Mouse (Mus musculus) midbrain, postnatal 0 days (tissue): Measurements from ENCODE around the gene Fam131a. TPM values are rescaled to one million over a fixed set of nuclear protein-coding genes. Genes with fewer than 3 reads are reported as not detected.

Experiments
- ATAC-seq: fragments of 200-750 bp; cut with Nextera tagmentation; 2 replicates; pipeline ENCODE4 v1.8.0; 2017; ENCODE audit warnings: moderate number of reproducible peaks, mild to moderate bottlenecking, moderate TSS enrichment, moderate library complexity; ENCODE audit not compliant: low FRiP score
- DNase-seq: peaks from one replicate; pipeline ENCODE4 v3.0.0-alpha.2; 2015; ENCODE audit warnings: low spot score
- H3K27ac ChIP-seq: fragments of 300-500 bp; sonication (generic); 2 replicates; pipeline ENCODE4 v1.5.1; 2014; ENCODE audit warnings: low read depth, mild to moderate bottlenecking, low read length, mixed read lengths
- H3K27me3 ChIP-seq: fragments of 300-500 bp; sonication (generic); 2 replicates; pipeline ENCODE4 v1.6.1; 2014; ENCODE audit warnings: low read length, control low read depth, mixed read lengths; ENCODE audit not compliant: insufficient read depth
- H3K36me3 ChIP-seq: fragments of 300-500 bp; sonication (generic); 2 replicates; pipeline ENCODE4 v1.6.1; 2014; ENCODE audit warnings: low read length, control low read depth, mixed read lengths; ENCODE audit not compliant: insufficient read depth
- H3K4me1 ChIP-seq: fragments of 300-500 bp; sonication (generic); 2 replicates; pipeline ENCODE4 v1.6.1; 2014; ENCODE audit warnings: mild to moderate bottlenecking, control low read depth, antibody characterized with exemption, low read length, mixed read lengths; ENCODE audit not compliant: insufficient read depth
- H3K4me2 ChIP-seq: fragments of 300-500 bp; sonication (generic); 2 replicates; pipeline ENCODE4 v1.6.1; 2014; ENCODE audit warnings: low read depth, mild to moderate bottlenecking, low read length, mixed read lengths; ENCODE audit not compliant: poor library complexity, severe bottlenecking
- H3K4me3 ChIP-seq: fragments of 300-500 bp; sonication (generic); 2 replicates; pipeline ENCODE4 v1.5.1; 2014; ENCODE audit warnings: low read depth, mild to moderate bottlenecking, low read length, moderate library complexity
- H3K9ac ChIP-seq: fragments of 300-500 bp; sonication (generic); replicated peaks from 2 replicates; pipeline ENCODE4 v1.6.1; 2014; ENCODE audit warnings: mild to moderate bottlenecking, low read length, moderate library complexity, mixed read lengths; ENCODE audit not compliant: poor library complexity, severe bottlenecking
- H3K9me3 ChIP-seq: fragments of 300-500 bp; sonication (generic); 2 replicates; pipeline ENCODE4 v1.6.1; 2016; ENCODE audit warnings: low read length, control low read depth
- CTCF ChIP-seq: IDR thresholded peaks from 2 replicates; pipeline ENCODE4 v1.5.1; 2016; ENCODE audit warnings: antibody characterized with exemption, mild to moderate bottlenecking
- WGBS: fragments of 180-500 bp; shearing (Covaris S2); extraction: QIAGEN DNeasy Blood & Tissue Kit; methylation state at CpG from one replicate; pipeline ENCODE4 v1.1.7; 2014; 5-methylcytosine and 5-hydroxymethylcytosine counted together
- polyA plus RNA-seq: library from polyadenylated mRNA; unstranded; fragments of >200 nt; fragmentation: Nextera tagmentation; extraction: Ambion mirVana; gene quantifications from 2 replicates; pipeline ENCODE4 v1.2.1, GENCODE M21; 2015
- total RNA-seq: library from RNA; depleted of rRNA; stranded (reverse); fragments of >200 nt; gene quantifications from 2 replicates; pipeline ENCODE4 v1.2.3, GENCODE M21; 2014; rRNA removed

The Fam131a gene
- total and polyA plus RNA-seq, 2 experiments from 2014 or later = 70.9 to 173 TPM

- TF ChIP-seq CTCF = no peak
- no peak overlapping the region for H3K27ac ChIP-seq
- ATAC-seq (no peak), DNase-seq (no peak)
- 84% methylated on average over 5 of the region's 5 CpGs for WGBS
- no peaks in the 10 kb centered on the region for H3K9me3 ChIP-seq
- peaks cover 5% of the 10 kb centered on the region; the same call in 1 of the 2 replicates for H3K4me1 ChIP-seq
- H3K36me3 ChIP-seq = no peaks in the 10 kb centered on the region
- H3K4me2 ChIP-seq = no peak overlapping the region
- H3K27me3 ChIP-seq = peaks cover 13% of the 10 kb centered on the region; the same call in 1 of the 2 replicates
- H3K4me3 ChIP-seq = no peak overlapping the region
- H3K9ac ChIP-seq = no peak overlapping the region
Measured at GRCm38 (mm10) chr16:20735651-20736050, 42.6 kb downstream of the Fam131a start.

- Histone ChIP-seq H3K4me2 (no peak overlapping the region), H3K36me3 (no peaks in the 10 kb centered on the region), H3K27ac (no peak overlapping the region), H3K4me3 (no peak overlapping the region), H3K4me1 (peaks cover 5% of the 10 kb centered on the region; the same call in 1 of the 2 replicates), H3K27me3 (peaks cover 13% of the 10 kb centered on the region; the same call in 1 of the 2 replicates), H3K9me3 (no peaks in the 10 kb centered on the region), H3K9ac (no peak overlapping the region)
- DNase-seq (no peak), ATAC-seq (no peak)
- WGBS = 92% methylated on average over 7 of the region's 7 CpGs
- TF ChIP-seq CTCF = no peak
Measured at GRCm38 (mm10) chr16:20736168-20736567, 43.1 kb downstream of the Fam131a start.

- 92% methylated on average over 5 of the region's 5 CpGs for WGBS
- H3K36me3 ChIP-seq = peaks cover 3% of the 10 kb centered on the region; the same call in 1 of the 2 replicates
- no peak overlapping the region for H3K4me2 ChIP-seq
- no peak overlapping the region for H3K27ac ChIP-seq
- H3K9me3 ChIP-seq = no peaks in the 10 kb centered on the region
- H3K4me1 ChIP-seq = peaks cover 5% of the 10 kb centered on the region; the same call in 1 of the 2 replicates
- DNase-seq (no peak), ATAC-seq (no peak)
- H3K4me3 ChIP-seq = no peak overlapping the region
- peaks cover 13% of the 10 kb centered on the region; the same call in 1 of the 2 replicates for H3K27me3 ChIP-seq
- TF ChIP-seq CTCF = no peak
- no peak overlapping the region for H3K9ac ChIP-seq
Measured at GRCm38 (mm10) chr16:20736823-20737222, 43.8 kb downstream of the Fam131a start.

- H3K4me1 ChIP-seq = no peaks in the 10 kb centered on the region
- H3K36me3 ChIP-seq = peaks cover 7% of the 10 kb centered on the region; the same call in 1 of the 2 replicates
- no peak overlapping the region for H3K27ac ChIP-seq
- no peak overlapping the region for H3K4me2 ChIP-seq
- no peak for ATAC-seq
- H3K9ac ChIP-seq = no peak overlapping the region
- H3K27me3 ChIP-seq = peaks cover 11% of the 10 kb centered on the region; the same call in 1 of the 2 replicates
- H3K4me3 ChIP-seq = no peak overlapping the region
- H3K9me3 ChIP-seq = no peaks in the 10 kb centered on the region
- DNase-seq = no peak
- no peak for TF ChIP-seq CTCF
- WGBS = 93% methylated on average over 9 of the region's 9 CpGs
Measured at GRCm38 (mm10) chr16:20739845-20740244, 46.8 kb downstream of the Fam131a start.

- H3K4me3 ChIP-seq = no peak overlapping the region
- H3K9ac ChIP-seq = no peak overlapping the region
- no peak overlapping the region for H3K4me2 ChIP-seq
- peaks cover 7% of the 10 kb centered on the region; the same call in 1 of the 2 replicates for H3K36me3 ChIP-seq
- WGBS = 69% methylated on average over 6 of the region's 6 CpGs
- no peaks in the 10 kb centered on the region for H3K4me1 ChIP-seq
- H3K9me3 ChIP-seq = no peaks in the 10 kb centered on the region
- ATAC-seq (no peak), DNase-seq (peak; percentile 85)
- no peak overlapping the region for H3K27ac ChIP-seq
- no peaks in the 10 kb centered on the region for H3K27me3 ChIP-seq
- no peak for TF ChIP-seq CTCF
Measured at GRCm38 (mm10) chr16:20746641-20747040, 53.6 kb downstream of the Fam131a start.

GRCm38 (mm10) chr16:20750518-20750917 is 57.5 kb downstream of the Fam131a start:
- no peaks in the 10 kb centered on the region for H3K36me3 ChIP-seq
- WGBS = 71% methylated on average over 8 of the region's 8 CpGs
- TF ChIP-seq CTCF = no peak

More at GRCm38 (mm10) chr16:20750518-20750917, 57.5 kb downstream of the Fam131a start:
- Histone ChIP-seq H3K4me2 (no peak overlapping the region), H3K4me3 (no peak overlapping the region), H3K4me1 (no peaks in the 10 kb centered on the region), H3K9ac (no peak overlapping the region), H3K27ac (no peak overlapping the region), H3K9me3 (no peaks in the 10 kb centered on the region), H3K27me3 (no peaks in the 10 kb centered on the region)
- DNase-seq = no peak
- no peak for ATAC-seq

Other genes starting within 250 kb of the Fam131a start
- 87.2 and 96.4 TPM in 2 replicates for gene Eif2b5, start 194.4 kb upstream of the Fam131a start, total RNA-seq
- 70.0 and 74.6 TPM in 2 replicates for gene Eif2b5, start 194.4 kb upstream of the Fam131a start, polyA plus RNA-seq
- gene Dvl3, start 176.3 kb upstream of the Fam131a start, total RNA-seq = 44.9 and 46.3 TPM in 2 replicates
- 24.6 and 29.5 TPM in 2 replicates for gene Dvl3, start 176.3 kb upstream of the Fam131a start, polyA plus RNA-seq
- 975 and 994 TPM in 2 replicates for gene Ap2m1, start 157.8 kb upstream of the Fam131a start, total RNA-seq
- gene Ap2m1, start 157.8 kb upstream of the Fam131a start, polyA plus RNA-seq = 1,551 and 1,562 TPM in 2 replicates
- gene Abcf3, start 144.7 kb upstream of the Fam131a start, total RNA-seq = 65.3 and 76.0 TPM in 2 replicates
- 73.1 and 75.2 TPM in 2 replicates for gene Abcf3, start 144.7 kb upstream of the Fam131a start, polyA plus RNA-seq
- 65.7 and 66.6 TPM in 2 replicates for gene Vwa5b2, start 103.8 kb upstream of the Fam131a start, total RNA-seq
- gene Vwa5b2, start 103.8 kb upstream of the Fam131a start, polyA plus RNA-seq = 35.5 and 36.4 TPM in 2 replicates
- gene Eef1akmt4, start 81.6 kb upstream of the Fam131a start, total RNA-seq = 5.2 and 6.8 TPM in 2 replicates
- gene Eef1akmt4, start 81.6 kb upstream of the Fam131a start, polyA plus RNA-seq = 3.3 TPM in 2 replicates
- not detected in 2 replicates for gene Gm49333, start 81.6 kb upstream of the Fam131a start, total RNA-seq
- gene Gm49333, start 81.6 kb upstream of the Fam131a start, polyA plus RNA-seq = not detected in 2 replicates
- gene Alg3, start 81.5 kb upstream of the Fam131a start, total RNA-seq = 21.3 and 38.2 TPM in 2 replicates
- 32.7 and 36.4 TPM in 2 replicates for gene Alg3, start 81.5 kb upstream of the Fam131a start, polyA plus RNA-seq
- gene Camk2n2, start 72.0 kb upstream of the Fam131a start, total RNA-seq = 86.3 and 111 TPM in 2 replicates
- gene Camk2n2, start 72.0 kb upstream of the Fam131a start, polyA plus RNA-seq = 85.4 and 87.6 TPM in 2 replicates
- 24.4 and 26.9 TPM in 2 replicates for gene Ece2, start 63.4 kb upstream of the Fam131a start, total RNA-seq
- 16.7 and 16.9 TPM in 2 replicates for gene Ece2, start 63.4 kb upstream of the Fam131a start, polyA plus RNA-seq
- 201 and 235 TPM in 2 replicates for gene Psmd2, start 41.6 kb upstream of the Fam131a start, total RNA-seq
- gene Psmd2, start 41.6 kb upstream of the Fam131a start, polyA plus RNA-seq = 311 and 316 TPM in 2 replicates
- 403 and 430 TPM in 2 replicates for gene Eif4g1, start 24.9 kb upstream of the Fam131a start, total RNA-seq
- 102 and 118 TPM in 2 replicates for gene Eif4g1, start 24.9 kb upstream of the Fam131a start, polyA plus RNA-seq
- gene Polr2h, start 24.4 kb downstream of the Fam131a start, total RNA-seq = 40.0 and 40.3 TPM in 2 replicates
- gene Polr2h, start 24.4 kb downstream of the Fam131a start, polyA plus RNA-seq = 72.3 and 84.6 TPM in 2 replicates
- 61.9 and 69.4 TPM in 2 replicates for gene Clcn2, start 24.5 kb downstream of the Fam131a start, total RNA-seq
- gene Clcn2, start 24.5 kb downstream of the Fam131a start, polyA plus RNA-seq = 21.1 and 21.9 TPM in 2 replicates
- gene Chrd, start 39.9 kb downstream of the Fam131a start, total RNA-seq = 17.1 and 18.1 TPM in 2 replicates
- gene Chrd, start 39.9 kb downstream of the Fam131a start, polyA plus RNA-seq = 4.1 TPM in 2 replicates
- gene Thpo, start 41.3 kb downstream of the Fam131a start, total RNA-seq = 0.71 and 1.8 TPM in 2 replicates
- gene Thpo, start 41.3 kb downstream of the Fam131a start, polyA plus RNA-seq = 0.76 and 0.81 TPM in 2 replicates